Mouse (Mus musculus) testis, postnatal 14 days (tissue): ENCODE data around the gene Slc22a22.

Experiments
- DNase-seq: peaks from one replicate; pipeline ENCODE4 v3.0.0; 2021; ENCODE audit warnings: low spot score

Slc22a22 gene

GRCm38 (mm10) chr15:57477525-57477924 is at the start of gene Slc22a22:
TSS of gene Slc22a22 (minus strand) at chr15:57477625.
- no peak for DNase-seq

- DNase-seq, result no peak
These were observed 46.3 kb upstream of the Slc22a22 start for GRCm38 (mm10) chr15:57523510-57524298.

- no peak for DNase-seq
These were observed 44.7 kb upstream of the Slc22a22 start for GRCm38 (mm10) chr15:57522160-57522559.

- no peak for DNase-seq
These were observed 32.1 kb upstream of the Slc22a22 start for GRCm38 (mm10) chr15:57509185-57510172.

DNA sequence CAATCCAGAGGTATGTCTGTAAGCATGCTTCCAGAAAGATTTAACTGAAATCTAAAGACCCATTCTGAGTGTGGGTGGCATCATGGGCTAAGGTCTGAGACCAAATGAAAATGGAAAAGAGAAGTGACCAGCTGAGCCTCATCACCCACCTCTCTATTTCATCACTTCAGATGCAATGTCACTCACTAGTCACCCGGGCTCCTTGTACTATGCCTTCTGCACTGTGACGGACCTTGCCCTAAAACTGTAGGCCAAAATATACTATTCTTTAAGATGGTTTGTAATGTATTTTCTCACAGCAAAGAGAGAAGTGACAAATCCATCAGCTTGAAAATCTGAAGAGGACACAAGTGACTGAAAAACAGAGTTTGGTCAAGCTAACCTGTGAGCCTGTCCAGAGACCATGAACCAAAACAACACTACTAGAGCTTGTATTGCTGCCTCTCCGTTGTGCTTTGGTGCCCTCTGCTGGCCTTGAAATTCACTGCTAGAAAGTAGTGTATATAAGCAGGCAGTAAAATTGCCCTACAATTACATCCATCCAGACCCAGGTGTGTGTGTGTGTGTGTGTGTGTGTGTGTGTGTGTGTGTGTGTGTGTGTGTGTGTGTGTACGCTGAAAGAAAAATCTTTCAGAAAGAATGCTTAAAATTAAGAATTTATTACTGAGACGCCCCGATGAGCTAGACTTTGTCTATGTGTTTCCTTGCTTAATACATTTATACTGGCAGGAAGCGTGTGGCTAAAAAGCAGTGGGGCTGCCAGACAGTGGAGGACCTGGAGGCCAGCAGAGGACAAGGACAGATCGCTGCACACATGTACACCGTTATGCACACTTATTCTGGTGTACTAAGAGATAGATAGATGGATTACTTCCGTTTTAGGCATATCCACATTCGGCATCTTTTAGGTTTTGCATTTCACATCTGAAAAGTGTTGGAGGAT is 31.1 kb upstream of the Slc22a22 start:
- DNase-seq, result peak; percentile 46

DNA sequence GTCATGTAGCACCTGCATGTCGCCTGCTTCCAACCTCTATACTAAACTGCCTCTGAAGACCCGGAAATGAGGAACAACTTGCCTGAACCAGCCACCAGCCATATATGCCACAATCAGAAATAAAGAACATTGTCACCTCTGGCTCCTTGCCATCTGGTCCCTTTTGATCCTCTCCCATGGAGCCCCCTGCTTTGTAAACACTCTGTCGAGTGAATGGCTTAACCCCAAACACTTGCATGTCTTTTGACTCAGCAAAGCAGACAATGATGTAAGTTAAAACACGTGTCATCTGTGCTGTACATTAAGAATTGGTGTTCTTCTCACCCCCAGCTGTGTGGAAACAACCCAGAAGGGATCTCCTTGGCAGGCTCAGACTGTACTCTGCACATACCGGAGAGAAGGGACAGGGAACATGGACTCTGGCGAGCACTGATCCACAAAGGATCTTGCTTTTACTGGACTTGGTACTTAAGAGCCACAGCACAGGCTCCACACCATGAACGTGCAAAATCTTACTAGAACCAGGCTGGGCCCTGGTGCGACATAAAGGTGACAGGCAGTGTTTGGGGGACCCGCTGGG is 26.8 kb upstream of the Slc22a22 start:
- DNase-seq, result no peak

- DNase-seq, result no peak
These were observed 26.2 kb upstream of the Slc22a22 start for GRCm38 (mm10) chr15:57503656-57504055.

GRCm38 (mm10) chr15:57501559-57501958 is 24.1 kb upstream of the Slc22a22 start:
- no peak for DNase-seq

DNA sequence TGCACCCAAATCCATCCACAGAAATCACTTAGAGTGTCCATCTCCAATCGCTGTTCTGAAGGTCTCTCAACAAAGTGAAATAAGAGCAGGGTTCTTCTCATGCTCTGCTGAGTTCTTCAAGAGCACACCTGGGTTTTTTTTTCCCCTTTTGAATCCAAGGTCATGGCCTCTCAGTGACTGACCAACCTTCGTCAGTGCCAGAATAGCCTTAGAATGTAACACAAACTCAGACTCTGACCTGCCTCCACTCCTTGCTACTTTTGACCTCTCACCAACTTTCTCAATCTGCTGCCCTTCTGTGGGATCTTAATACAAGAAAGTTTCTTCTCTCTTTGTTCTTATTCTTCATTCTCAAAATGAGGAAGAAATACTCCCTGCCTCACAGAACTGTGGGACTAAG is 18.7 kb upstream of the Slc22a22 start:
- DNase-seq, result no peak

GRCm38 (mm10) chr15:57482509-57482908 is 5.1 kb upstream of the Slc22a22 start:
- no peak for DNase-seq

- no peak for DNase-seq
These were observed 5.8 kb downstream of the Slc22a22 start for GRCm38 (mm10) chr15:57471648-57472047.

GRCm38 (mm10) chr15:57465996-57466395 is 11.4 kb downstream of the Slc22a22 start:
- no peak for DNase-seq

DNA sequence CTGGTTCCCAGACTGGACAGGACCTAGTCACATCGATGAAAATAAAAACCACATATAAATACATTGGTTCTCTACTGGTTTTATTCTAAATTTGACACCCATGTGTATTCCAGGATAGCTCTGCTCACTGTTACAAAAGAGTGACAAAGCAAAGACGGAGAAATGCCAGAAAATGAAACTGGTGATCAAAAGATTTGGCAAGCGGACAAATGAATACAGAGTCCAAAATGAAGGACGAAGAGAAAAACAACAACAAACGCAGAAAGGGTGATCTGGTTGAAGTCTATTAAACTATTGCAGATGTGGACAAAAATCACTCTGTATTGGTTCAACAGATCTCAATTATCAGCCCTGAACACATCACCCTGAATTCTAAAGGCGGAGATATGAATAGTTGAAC is 12.4 kb downstream of the Slc22a22 start:
- no peak for DNase-seq

DNA sequence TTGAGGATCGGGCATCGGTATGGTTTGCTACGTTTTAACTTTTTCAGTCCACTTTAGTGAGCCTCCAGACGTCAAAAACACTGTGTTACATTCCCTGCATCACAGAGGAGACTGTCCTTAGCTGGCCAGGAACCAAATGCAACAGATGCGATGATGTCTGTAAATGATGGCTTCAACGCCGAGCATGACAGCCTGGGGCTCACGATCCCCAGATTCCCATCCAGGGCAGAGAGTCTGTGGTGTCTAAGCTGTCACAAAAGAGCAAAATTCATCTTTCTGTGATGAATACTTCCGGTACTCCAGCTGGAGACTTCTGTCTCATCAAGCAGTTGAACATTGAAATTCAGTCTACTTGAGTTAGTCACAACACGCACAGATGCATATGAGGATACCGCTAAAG is 13.4 kb downstream of the Slc22a22 start:
- DNase-seq, result no peak

- DNase-seq, result no peak
These were observed 16.1 kb downstream of the Slc22a22 start for GRCm38 (mm10) chr15:57461284-57461683.

GRCm38 (mm10) chr15:57457374-57457773 is 20.1 kb downstream of the Slc22a22 start:
- no peak for DNase-seq

- no peak for DNase-seq
These were observed 42.6 kb downstream of the Slc22a22 start for GRCm38 (mm10) chr15:57434710-57435404.

- no peak for DNase-seq
These were observed 68.9 kb downstream of the Slc22a22 start for GRCm38 (mm10) chr15:57408498-57408897.

GRCm38 (mm10) chr15:57398439-57399148 is 78.8 kb downstream of the Slc22a22 start:
- no peak for DNase-seq

GRCm38 (mm10) chr15:57394053-57394452 is 83.4 kb downstream of the Slc22a22 start:
- DNase-seq, result no peak
